Mouse (Mus musculus) embryonic stem cell, embryonic (primary cell): ENCODE measurements around the gene Snai3.

Source experiments
- CTCF ChIA-PET, 4 experiments: fragments of 300-600 bp in 2 of 4; fragments of 350-600 bp in 2 of 4; sonication (Branson Sonifier 250); formaldehyde crosslinking; loops; one replicate each; lab custom pipeline; 2022; ENCODE audit warnings: inconsistent platforms in 2 of 4; lab: Charles Lee
- POLR2A ChIA-PET, 4 experiments: fragments of 300-600 bp in 2 of 4; fragments of 350-600 bp in 2 of 4; sonication (Branson Sonifier 250); formaldehyde crosslinking; loops; one replicate each; lab custom pipeline; 2022; ENCODE audit warnings: antibody characterized with exemption in 4 of 4, inconsistent platforms in 1 of 4; lab: Charles Lee

Snai3 gene

DNA sequence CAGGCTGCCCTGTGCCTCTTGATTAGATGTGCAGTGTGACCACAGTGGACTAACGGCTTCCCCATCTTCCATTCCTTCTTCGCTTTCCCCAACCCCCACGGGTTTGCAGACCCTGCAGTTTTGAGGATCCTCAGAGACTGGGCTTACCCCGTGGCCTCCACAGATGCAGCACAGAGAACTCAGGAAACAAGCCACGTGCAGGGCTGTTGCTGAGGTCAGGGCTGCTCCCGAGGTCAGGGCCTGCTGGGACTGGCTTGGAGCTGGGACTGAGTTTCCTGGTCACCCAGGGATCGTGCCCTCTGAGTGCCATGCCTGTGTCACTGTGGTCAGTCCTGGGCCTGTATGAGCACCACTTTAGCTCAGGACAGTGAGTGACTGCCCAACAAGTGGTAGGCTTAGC is 4.5 kb upstream of the Snai3 start:
- POLR2A ChIA-PET: interaction anchor here in 2 of 4 experiments (0.6 to 6.8 kb wide), 8 partner anchors 10 to 359 kb away, joined by 3 to 91 read pairs (median 5); partner anchors contain the start of gene Mvd (in 2 of the 2)

DNA sequence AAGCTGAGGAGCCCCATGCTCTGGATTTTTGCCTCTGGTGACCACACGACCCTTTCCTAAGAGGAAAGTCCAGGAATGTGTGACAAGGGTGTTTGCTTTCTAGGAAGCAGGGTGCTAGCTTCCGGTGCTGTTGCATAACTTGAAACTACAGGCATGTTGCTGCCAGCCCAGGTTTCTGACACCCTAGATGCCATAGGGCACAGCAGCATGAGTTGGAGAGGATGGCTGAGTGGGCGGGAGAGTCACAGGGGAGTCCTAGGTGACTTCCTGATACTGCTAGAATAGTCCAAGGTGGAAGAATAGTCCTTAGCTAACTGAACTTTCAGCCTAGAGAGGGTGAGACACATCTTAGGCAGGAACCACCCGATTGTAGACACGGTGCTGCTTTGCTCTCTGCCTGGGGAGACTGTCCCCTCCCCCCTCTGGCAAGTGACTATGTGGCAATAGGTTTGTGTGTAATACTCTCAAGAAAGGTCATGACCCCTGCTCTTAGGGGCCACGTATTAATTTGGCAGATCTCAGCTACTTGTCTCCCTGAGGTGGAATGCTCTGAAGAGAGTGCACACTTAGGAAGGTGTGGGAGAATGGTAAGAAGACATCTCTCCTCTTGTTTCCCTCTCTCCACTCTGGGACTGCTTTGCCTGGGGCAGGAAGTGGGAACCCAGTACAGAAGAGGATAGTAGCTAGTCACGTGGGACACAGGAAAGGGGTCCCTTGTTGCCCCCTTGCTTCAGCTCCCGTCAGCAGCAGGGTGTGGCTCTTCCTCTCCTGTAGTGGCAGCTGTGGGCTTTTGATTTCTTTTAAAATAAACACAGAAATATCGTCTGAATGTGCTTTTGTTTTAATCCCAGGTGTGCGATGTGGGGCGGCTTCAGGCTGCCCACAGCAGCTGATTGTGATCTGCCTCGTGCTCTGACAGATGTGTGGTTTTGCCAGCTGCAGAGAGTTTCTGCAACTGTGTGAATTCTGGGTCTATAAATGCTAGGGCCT is 3.4 kb upstream of the Snai3 start:
- POLR2A ChIA-PET: interaction anchor here in 3 of 4 experiments (0.7 to 6.8 kb wide), 8 partner anchors 11 to 216 kb away, joined by 3 to 91 read pairs (median 6); partner anchors contain the start of genes Mvd (in 2 of the 3) and Cyba (in 1 of the 3)
- CTCF ChIA-PET: interaction anchor here in 1 of 4 experiments (0.7 kb wide), 1 partner anchor 22 kb away, joined by 3 read pairs; no protein-coding TSS in a partner anchor

More for the DNA sequence above, 4.5 kb upstream of the Snai3 start:
- CTCF ChIA-PET: no interaction called here

DNA sequence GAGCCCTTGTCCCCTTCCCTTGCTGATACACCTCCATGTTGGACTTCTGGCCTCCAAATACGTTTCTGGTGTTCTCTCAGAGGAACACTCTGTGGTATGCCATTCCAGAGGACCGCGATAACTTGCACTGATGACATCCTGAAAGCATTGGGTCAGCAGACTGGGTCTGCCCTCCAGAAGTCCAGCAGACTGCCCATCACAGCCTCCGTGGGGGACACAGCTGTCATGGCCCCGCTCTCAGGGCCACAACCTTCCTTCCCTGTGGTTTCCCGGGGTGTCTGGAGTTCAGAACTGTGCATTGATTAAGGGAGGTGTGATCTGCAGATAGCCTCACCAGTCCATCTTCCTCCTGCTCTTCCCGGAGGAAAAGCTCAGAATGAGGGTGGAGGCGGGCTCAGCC is 2.0 kb upstream of the Snai3 start:
- POLR2A ChIA-PET: interaction anchor here in 2 of 4 experiments (0.6 to 6.8 kb wide), 7 partner anchors 9 to 511 kb away, joined by 3 to 91 read pairs (median 4); partner anchors contain the start of genes Mvd (in 2 of the 2) and Cyba (in 1 of the 2)

DNA sequence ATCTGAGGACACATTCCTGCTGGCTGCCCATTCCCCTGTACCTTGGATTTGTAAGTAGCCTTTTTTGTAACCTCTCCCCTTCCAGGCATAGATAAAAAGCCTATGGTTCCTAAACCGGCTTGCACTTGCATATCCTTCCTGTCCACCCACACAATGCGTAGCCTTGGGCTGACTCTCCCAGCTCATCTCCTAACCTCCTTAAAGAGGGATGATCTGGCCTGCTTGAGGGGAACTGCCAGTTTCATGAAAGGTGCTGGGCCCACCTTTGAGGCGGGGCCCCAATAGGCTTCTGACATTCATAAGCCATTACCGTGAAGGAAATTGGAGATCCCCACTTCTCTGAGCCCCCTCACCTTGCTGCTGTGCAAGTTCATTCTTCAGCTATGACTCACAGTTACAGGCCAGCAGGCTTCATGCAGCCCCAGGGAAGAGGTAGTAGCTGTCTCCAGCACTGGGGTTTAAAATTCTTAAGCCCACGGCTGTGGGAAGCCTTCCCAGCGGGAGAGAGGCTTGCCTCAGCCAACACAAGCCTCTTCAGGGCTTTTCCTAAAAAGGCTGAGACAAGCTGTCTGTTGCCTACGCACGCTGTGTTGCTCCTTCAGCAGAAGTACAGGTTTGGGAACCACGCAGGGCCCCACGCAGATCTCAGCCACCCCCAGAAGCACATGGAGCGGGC is 1.1 kb upstream of the Snai3 start:
- POLR2A ChIA-PET: interaction anchor here in 2 of 4 experiments (0.7 to 6.8 kb wide), 13 partner anchors 8 to 178 kb away, joined by 3 to 91 read pairs (median 4); partner anchors contain the start of genes Mvd (in 2 of the 2), Cdt1 (in 1 of the 2) and Cyba (in 1 of the 2)
- CTCF ChIA-PET: interaction anchor here in 3 of 4 experiments (0.5 to 1.0 kb wide), 3 partner anchors 13 to 192 kb away, joined by 3 to 8 read pairs (median 3); no protein-coding TSS in a partner anchor

More for the DNA sequence above, 2.0 kb upstream of the Snai3 start:
- CTCF ChIA-PET: interaction anchor here in 2 of 4 experiments (0.6 to 1.0 kb wide), 2 partner anchors 155 to 193 kb away, joined by 3 read pairs; no protein-coding TSS in a partner anchor

DNA sequence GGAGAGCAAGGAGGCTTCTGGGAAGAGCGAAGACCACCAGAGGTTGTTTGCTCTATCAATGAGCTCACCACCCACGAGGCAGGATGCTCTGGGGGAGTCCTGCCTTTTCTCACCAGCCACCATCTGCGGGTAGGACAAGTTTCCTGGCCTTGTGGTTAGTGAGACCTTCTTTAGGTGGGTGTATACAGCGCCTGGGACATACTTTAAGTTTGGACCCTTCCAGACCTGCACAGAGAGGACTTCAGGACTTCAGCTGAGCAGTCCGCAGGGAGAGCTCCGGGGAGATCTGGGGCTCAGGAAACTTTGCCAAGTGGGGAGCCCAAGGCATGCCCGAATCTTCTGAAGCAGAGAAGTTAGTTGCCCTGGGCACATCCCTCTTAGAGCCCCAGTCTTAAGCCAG is 543 bp downstream of the Snai3 start:
- POLR2A ChIA-PET: interaction anchor here in 3 of 4 experiments (0.6 to 6.8 kb wide), 25 partner anchors 9 to 510 kb away, joined by 3 to 91 read pairs (median 3); partner anchors contain the start of genes Mvd (in 2 of the 3), Cyba (in 1 of the 3), Galns (in 1 of the 3) and Zfpm1 (in 1 of the 3)
- CTCF ChIA-PET: interaction anchor here (0.5 to 1.8 kb wide), 16 partner anchors 9 to 1343 kb away, joined by 3 to 31 read pairs (median 4); partner anchors contain the start of gene Mvd (in 2 of the 4)

DNA sequence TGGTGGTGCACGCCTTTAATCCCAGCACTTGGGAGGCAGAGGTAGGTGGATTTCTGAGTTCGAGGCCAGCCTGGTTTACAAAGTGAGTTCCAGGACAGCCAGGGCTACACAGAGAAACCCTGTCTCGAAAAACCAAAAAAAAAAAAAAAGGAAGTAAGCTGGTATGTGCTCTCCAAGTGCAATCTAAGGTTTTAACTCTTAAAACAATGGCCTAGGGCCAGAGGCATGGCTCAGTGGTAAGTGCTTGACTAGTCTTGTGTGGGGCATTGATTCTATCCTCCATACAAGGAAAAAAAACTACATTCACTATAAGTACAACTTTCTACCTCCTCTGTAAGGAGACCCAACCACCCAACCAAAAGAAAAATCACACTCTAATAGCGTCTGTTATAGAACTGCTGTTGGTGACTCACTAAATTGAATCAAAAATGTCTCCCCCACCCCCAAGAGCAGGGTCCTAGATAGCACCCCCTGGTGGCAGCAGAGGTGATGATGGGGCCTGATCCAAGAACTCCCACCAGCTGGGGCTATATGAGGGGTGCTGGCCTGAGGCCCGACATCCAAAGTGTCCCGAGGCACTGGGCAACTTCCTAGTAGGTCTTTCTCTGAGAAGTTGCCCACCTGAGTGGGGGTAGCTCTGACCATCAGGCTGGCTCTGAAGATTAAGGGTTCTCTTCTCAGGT is 1.2 kb downstream of the Snai3 start:
- POLR2A ChIA-PET: interaction anchor here in 3 of 4 experiments (0.7 to 6.8 kb wide), 21 partner anchors 10 to 509 kb away, joined by 3 to 91 read pairs (median 3); partner anchors contain the start of genes Cyba (in 1 of the 3), Galns (in 1 of the 3), Mvd (in 1 of the 3) and Zfpm1 (in 1 of the 3)
- CTCF ChIA-PET: interaction anchor here (0.5 to 1.8 kb wide), 10 partner anchors 10 to 1069 kb away, joined by 3 to 31 read pairs (median 4); partner anchors contain the start of gene Mvd (in 2 of the 4)

DNA sequence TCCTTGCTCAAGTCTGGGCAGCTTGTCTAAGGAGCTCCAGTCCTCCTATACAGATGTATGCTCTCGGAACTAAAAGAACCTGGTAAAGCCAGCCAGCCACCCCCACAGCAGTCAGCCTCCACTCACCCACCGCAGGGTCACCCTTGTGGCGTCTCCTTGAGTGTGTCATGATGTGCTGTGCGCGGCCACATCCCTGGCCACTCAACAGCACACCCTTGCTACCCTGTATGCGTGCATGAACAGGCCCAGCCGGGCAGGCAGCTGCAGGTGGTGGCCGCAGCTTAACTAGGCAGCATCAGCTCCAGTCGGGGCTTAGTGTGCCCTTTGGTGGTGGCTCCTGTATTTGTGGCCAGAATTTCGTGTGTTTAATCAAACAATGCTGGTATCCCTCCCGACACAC is 3.4 kb downstream of the Snai3 start:
- CTCF ChIA-PET: interaction anchor here in 1 of 4 experiments (0.7 to 0.9 kb wide), 2 partner anchors 14 to 101 kb away, joined by 3 to 4 read pairs; partner anchors contain the start of gene Mvd
- POLR2A ChIA-PET: interaction anchor here in 2 of 4 experiments (1.0 to 2.5 kb wide), 5 partner anchors 14 to 66 kb away, joined by 3 to 9 read pairs (median 8); partner anchors contain the start of gene Mvd (in 2 of the 2)

DNA sequence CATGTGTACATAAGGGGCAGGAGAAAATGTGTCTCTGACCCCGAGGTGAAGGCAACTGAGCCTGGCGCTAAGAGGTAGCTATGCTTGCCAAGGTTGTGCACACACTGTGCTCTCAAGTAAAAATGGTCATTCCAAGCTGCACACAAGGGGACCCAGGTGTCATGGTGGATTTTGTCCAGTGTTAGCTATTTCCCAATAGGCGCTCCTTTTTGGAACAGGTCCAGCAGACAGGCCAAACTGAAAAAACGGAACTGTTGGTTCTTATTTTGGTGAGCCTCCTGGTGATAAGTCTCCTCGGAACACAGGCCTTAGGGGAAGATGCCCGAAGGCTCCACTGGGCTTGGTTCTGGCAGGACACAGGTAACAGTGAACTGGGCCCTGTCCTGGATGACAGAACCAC is 6.1 kb downstream of the Snai3 start:
- ChIA-PET POLR2A (interaction anchor here in 1 of 4 experiments (1.0 to 1.6 kb wide), 2 partner anchors 10 to 11 kb away, joined by 3 to 5 read pairs; partner anchors contain the start of gene Mvd), CTCF (no interaction called here)

DNA sequence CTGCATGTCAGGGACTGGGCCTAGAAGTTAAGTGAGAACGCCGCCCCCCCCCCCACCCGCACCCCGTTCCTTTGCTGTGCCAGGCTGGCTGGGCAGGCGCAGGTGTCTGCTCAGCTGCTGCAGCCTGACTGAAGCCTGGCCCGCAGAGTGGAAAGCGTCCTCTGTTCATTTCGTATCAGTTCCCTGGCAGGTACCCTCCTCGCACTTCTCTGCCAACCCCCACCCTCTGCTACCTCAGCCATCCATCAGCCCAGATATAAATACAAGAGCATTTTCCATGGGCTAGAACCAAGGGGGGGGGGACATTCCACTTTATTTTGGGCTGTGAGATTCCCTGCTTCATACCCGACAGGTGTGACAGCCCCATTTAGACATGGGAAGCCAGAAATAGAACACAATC is 8.4 kb downstream of the Snai3 start:
- ChIA-PET POLR2A (interaction anchor here in 3 of 4 experiments (0.7 to 1.5 kb wide), 5 partner anchors 9 to 133 kb away, joined by 3 to 4 read pairs (median 3); partner anchors contain the start of gene Mvd (in 3 of the 3)), CTCF (interaction anchor here in 2 of 4 experiments (0.7 kb wide), 2 partner anchors 302 to 768 kb away, joined by 4 to 5 read pairs; no protein-coding TSS in a partner anchor)

DNA sequence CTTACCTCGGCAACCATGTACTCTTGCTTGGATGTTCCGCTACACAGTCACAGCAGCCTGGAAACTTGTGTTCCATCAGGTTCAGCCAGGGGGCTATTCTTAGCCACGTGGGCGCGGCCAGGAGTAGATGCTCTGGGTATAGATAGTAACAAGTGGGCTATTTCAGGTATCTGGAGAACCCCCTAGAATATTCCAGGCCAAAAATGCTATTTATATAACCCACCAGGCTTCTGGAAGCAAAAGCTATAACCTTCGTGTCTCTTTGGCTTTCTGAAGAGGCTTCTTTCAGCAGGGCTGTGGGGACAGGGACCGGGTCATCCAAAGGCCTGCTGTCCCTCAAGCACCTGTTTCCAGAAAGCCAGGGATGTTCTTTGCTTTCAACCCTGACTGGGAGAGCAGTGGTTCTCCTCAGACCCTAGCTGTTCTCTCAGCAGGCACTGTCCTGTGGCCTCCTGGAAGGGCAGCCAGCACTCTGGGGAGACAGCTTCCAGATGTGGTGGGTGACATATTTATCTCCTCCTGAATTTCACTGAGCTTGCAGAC is 9.3 kb downstream of the Snai3 start:
- POLR2A ChIA-PET: interaction anchor here in 3 of 4 experiments (0.8 to 1.5 kb wide), 3 partner anchors 13 to 116 kb away, joined by 3 to 5 read pairs (median 4); no protein-coding TSS in a partner anchor

DNA sequence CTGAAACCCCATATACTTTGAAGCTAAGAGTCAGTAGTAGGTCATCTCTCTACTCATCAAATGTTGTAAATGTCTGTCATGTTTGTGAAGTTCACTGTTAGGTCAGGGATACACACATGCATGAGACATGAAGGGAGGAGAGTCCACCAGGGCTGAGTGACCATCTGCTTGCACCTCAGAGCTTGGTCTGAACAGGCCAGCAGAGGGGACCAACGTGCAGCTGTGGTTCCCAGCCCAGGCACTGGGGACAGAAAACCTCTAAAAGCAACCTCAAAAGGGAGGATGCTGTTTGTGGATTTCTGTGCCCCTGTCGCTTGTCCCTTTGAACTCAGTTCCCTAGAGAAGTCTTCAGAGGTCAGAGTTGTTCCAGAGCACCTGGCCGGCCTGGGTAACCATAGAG is 15.3 kb downstream of the Snai3 start:
- CTCF ChIA-PET: interaction anchor here in 2 of 4 experiments (0.5 to 0.6 kb wide), 2 partner anchors 21 to 308 kb away, joined by 3 read pairs; no protein-coding TSS in a partner anchor
- POLR2A ChIA-PET: interaction anchor here in 2 of 4 experiments (0.9 to 6.2 kb wide), 12 partner anchors 11 to 599 kb away, joined by 3 to 104 read pairs (median 6); partner anchors contain the start of genes Cdt1 (in 2 of the 2), Cyba (in 1 of the 2) and Snai3 (in 1 of the 2)

More for the DNA sequence above, 9.3 kb downstream of the Snai3 start:
- CTCF ChIA-PET: interaction anchor here in 1 of 4 experiments (0.5 kb wide), 1 partner anchor 22 kb away, joined by 3 read pairs; no protein-coding TSS in a partner anchor

DNA sequence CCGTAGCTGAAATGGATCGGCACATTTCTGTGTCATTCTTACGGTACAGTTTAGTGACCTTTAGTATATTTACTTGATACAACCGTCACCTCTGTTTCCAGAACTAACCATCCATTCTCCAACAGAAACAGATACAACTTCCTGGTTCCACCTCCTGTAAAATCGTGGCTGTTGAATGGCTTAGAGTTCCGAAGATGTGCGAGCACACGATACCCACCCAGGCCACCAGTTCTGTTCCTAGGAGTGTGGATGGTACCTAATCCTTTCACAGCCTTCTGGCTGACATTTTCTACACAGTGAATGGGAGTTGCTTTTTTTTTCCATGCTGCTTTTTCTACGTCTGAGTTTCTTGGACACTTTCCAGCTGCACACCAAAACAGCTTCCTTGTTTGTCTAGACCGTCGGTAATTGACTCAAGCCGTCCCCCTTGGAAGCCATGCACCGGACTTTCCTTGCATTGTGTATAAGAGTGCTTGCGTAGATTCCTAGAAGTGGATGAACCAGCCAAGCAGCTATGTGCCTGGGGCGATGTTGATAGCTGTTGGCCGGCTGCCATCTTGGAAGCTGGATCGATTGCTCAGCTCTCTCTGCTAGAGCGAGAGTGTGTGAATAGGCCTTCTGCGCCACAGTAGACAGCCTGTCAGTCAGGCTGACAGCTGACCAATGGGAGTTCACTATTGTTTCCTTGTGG is 16.3 kb downstream of the Snai3 start:
- ChIA-PET POLR2A (interaction anchor here (0.6 to 6.2 kb wide), 68 partner anchors 9 to 846 kb away, joined by 3 to 104 read pairs (median 4); partner anchors contain the start of genes Cyba (in 3 of the 4), Cdt1 (in 2 of the 4), Zc3h18 (in 2 of the 4) and Ankrd11 (in 1 of the 4)), CTCF (interaction anchor here (0.5 to 3.1 kb wide), 23 partner anchors 10 to 762 kb away, joined by 3 to 31 read pairs (median 4); partner anchors contain the start of genes Cyba (in 1 of the 4) and Snai3 (in 1 of the 4))

DNA sequence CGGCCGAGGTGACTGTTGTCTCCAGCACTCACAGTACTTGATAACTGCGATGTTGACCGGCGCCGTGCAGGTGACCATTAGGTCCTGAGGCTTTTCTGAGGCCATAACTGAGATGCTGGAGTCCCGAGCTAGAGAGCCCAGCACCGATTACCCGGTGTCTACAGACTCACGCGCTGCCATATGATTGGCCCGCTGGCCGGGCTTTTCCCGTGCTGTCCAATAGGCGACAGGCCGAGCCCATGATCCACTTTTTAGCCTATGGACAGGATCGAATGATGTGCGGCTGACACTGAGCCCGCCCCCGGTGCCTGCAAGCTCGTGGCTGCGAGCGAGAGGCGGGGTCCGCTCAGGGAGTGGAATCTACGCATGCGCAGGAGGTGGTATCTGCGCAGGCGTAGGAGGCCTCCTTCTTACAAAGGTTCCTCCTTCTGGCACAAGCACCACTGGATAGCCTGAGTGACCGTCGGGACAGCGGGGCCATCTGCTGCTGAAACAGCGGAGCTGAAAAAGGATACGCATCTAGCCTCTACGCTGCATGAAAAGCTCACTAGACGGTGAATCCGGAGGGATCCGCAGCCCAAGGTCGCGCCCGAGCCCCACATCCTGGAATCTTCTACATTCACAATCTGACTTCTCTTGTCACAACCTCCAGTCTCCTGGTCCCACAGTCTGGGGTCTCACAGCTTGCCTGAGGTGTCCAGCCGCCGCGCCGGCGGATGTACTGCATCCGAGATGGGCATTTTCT is 17.1 kb downstream of the Snai3 start, which contains the start of gene Mvd:
Gene Mvd (minus strand): TSS at position 161 of the 745 bp plus-strand sequence.
- ChIA-PET CTCF (interaction anchor here in 3 of 4 experiments (0.6 to 3.1 kb wide), 24 partner anchors 9 to 628 kb away, joined by 3 to 31 read pairs (median 4); partner anchors contain the start of genes Cyba (in 1 of the 3) and Snai3 (in 1 of the 3)), POLR2A (interaction anchor here (0.6 to 6.2 kb wide), 85 partner anchors 9 to 847 kb away, joined by 3 to 104 read pairs (median 4); partner anchors contain the start of genes Cyba (in 3 of the 4), Cdt1 (in 2 of the 4), Snai3 (in 2 of the 4) and Zc3h18 (in 2 of the 4))

DNA sequence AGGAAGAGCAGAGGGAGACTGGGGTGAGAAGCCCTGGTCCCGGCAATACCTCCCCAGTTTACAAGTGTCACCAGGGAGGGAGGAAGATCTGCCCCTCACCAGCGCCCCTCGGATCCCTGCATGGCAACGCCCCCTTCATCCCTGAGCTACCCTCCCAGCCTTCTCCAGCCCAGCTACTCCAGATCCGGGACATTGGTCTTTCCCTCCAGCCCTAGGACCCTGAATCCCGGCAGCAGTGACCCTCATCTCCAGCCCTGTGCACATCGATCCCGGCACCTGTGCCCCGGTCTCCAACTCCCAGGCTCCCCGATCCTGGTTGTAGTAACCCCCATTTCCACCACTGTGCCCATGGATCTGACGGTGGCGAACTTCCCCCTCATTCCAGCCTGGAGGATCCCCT is 17.8 kb downstream of the Snai3 start:
- ChIA-PET CTCF (interaction anchor here in 3 of 4 experiments (0.6 to 3.1 kb wide), 18 partner anchors 8 to 627 kb away, joined by 3 to 31 read pairs (median 4); partner anchors contain the start of genes Cyba (in 1 of the 3) and Snai3 (in 1 of the 3)), POLR2A (interaction anchor here in 3 of 4 experiments (0.6 to 6.2 kb wide), 71 partner anchors 8 to 770 kb away, joined by 3 to 104 read pairs (median 5); partner anchors contain the start of genes Cyba (in 3 of the 3), Cdt1 (in 2 of the 3), Snai3 (in 2 of the 3) and Zc3h18 (in 2 of the 3))
